Mouse (Mus musculus): ENCODE data around the gene Olfr955. TPM values are rescaled to one million over a fixed set of nuclear protein-coding genes. Genes with fewer than 3 reads are reported as not detected.
A peak's percentile ranks its signal among the peaks of the same experiment; 100 is the strongest.

Gene Olfr955
- not detected for total RNA-seq (2021)
- long read RNA-seq, experiment 1, result 0 reads
- long read RNA-seq, experiment 2, result 0 reads

DNA sequence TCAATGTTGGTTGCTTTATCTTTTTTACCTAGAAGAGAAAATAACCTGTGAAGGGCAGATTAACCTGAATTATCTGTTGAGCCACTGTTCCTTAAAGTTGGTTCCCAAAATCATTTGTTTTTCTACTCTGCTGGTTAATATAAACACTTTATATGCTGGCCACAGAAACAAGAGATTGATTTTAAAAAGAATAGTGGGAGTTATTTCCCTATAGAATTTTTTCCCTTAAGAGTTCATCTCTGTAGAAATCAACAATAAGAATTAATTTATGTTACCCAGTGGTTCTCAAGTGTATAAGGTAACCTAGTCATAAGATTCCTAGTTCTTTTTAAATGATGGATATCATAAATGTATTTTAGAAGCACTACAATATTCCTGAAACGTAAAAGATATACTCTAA, at the start of gene Olfr955:
TSS of gene Olfr955 (minus strand) at position 101 of the 400 bp plus-strand sequence.
- DNase-seq, result no peak

DNA sequence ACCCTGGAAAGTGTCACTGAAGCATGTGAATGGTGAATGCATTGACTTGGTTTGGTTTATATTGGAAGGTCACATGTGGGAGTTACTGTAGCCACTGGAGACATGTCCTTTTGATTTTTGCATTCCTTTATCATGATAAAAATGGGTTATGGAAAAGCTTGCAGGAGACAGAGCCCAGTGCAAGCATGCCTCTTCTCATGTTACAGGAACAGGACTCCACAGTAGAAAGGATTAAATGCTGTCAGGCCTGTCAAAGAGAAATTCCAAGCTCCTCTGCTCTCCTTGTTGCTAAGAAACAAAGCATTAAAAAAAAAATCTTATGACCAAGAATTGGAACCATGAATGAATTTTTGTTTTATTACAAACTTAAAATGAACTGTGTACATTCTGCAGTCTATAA, 46.9 kb upstream of the Olfr955 start:
- no peak for DNase-seq

DNA sequence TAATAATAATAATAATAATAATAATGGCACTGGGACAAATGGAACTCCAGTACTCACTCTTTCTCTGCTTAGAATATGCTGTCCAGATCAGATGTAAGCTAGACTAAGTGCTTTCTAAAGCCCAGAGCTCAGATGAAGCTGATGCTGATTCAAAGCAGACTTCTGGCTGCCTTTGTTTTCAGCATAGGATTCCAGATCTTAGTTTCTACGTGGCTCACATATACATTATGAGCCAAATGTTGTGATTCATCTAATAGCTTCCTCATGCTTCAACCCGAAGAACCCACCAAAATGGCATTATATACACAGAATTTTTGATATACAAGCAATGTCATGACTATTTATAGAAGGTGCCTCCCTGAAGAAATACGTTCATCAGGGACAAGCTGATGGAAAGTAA, 43.8 kb upstream of the Olfr955 start, which contains the start of gene Olfr957:
TSS of gene Olfr957 (minus strand) at position 279 of the 400 bp plus-strand sequence.
- DNase-seq, result no peak

DNA sequence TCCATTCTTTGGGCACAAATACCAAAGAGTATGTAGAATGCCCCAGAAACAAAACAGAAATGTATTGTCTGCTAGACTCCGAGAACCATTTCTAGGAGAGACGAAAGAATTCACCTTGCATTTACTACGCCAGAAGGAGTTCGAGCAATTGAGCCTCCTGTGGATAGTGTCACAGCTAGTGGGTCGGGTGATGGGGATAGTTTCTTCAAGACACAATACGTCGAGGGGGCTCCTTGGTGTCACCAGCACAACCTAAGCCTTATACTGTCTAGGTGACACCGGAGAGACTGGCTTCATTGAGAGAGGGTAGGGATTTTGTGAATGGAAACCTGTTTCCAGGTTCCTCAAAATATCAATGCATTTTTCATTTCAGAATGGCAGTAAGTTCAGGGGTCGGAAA, 37.7 kb upstream of the Olfr955 start:
- no peak for DNase-seq

DNA sequence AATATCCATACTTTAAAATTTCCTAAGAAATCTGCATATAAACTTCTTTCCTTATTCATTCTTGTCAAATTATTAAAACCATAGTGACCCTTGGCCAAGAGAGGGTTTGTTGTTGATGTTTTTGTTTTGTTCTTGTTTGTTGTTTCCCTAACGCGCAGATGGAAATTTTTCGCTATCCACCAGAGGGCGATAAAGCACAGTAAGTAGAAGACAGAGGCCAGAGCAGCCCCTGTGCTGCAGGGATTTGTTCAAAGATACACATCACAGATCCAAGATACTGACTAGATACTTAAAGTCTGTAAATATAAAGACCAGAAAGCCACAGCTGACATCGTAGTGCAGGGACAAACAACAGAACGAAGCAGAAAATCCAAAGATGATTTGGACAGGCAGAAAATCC, 37.3 kb upstream of the Olfr955 start:
- peak; percentile 20 to 60 for DNase-seq

DNA sequence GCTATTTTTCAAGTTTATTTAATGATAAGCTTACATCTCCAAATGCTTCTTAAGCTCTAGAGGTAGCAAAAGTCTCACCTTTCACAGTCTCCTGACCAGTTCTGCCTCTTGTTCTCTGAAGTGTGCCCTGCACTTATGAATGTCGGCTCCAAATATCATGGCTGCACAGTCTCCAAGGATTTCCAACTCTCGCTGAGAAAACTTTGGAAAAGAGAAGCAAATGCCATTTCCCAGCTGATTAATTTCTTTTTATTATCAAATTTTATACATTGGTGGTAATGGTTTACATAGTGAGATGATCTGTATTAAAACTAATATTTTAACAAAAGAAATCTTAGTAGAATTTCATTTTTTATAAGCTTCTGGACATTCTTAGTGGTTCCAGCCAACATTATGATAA, 22.2 kb upstream of the Olfr955 start, which contains the start of gene Olfr44:
TSS of gene Olfr44 (minus strand) at position 101 of the 400 bp plus-strand sequence.
- DNase-seq, result no peak

DNA sequence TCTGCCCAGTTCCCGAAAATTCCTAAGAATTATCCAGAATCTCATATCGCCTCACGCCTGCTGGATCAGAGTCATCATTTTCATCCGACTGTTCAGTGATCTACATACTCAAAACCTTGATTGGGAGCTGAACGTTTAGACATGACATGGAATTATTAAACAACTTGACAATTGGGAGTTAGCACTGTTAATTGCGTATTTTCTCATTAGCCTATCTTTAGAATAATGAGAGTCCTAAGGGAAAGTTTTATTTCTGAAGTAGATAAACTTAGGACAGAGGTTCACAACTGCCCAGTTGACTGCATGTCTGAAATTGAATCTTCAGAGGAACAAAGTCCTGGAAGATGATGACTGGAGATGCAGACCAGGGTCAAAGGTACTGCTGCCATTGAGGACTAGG, 15.3 kb downstream of the Olfr955 start, which contains the start of gene Olfr954:
TSS of gene Olfr954 (plus strand) at position 301 of the 400 bp plus-strand sequence.
- DNase-seq, result no peak

DNA sequence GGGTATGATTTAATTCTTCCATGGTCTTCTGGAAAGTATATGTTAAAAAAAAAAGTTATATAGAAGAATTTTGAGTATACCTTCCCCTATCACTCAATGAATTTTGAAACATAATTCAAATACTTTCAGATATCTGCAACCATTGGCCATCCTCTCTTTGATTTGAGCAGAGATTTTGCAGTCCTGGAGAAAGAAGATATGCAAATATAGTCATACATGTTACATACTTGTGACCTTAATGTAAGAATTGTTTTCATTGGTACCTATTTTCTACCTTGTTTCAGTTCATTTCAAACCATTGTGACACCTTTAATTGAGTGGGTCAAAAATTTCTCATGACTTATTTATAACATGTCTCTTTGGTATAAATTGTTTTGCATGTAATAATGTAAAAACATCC, 44.7 kb downstream of the Olfr955 start, which contains the start of gene Olfr952:
TSS of gene Olfr952 (minus strand) at position 101 of the 400 bp plus-strand sequence.
- DNase-seq, result no peak

Other genes with a start within 250 kb of the Olfr955 start
- not detected for gene Olfr1537, start 221.9 kb downstream of the Olfr955 start, total RNA-seq (2021)
- gene Olfr945, start 195.1 kb downstream of the Olfr955 start, total RNA-seq (2021), result not detected
- gene Olfr948, start 145.9 kb downstream of the Olfr955 start, total RNA-seq (2021), result not detected
- gene Olfr951, start 84.5 kb downstream of the Olfr955 start, total RNA-seq (2021), result not detected
- not detected for gene Olfr952, start 44.8 kb downstream of the Olfr955 start, total RNA-seq (2021)
- gene Olfr954, start 15.2 kb downstream of the Olfr955 start, total RNA-seq (2021), result not detected
- gene Olfr44, start 22.1 kb upstream of the Olfr955 start, total RNA-seq (2021), result not detected
- not detected for gene Olfr957, start 43.9 kb upstream of the Olfr955 start, total RNA-seq (2021)
- not detected for gene Olfr958, start 82.1 kb upstream of the Olfr955 start, total RNA-seq (2021)
- not detected for gene Olfr959, start 103.6 kb upstream of the Olfr955 start, total RNA-seq (2021)
- gene AW551984, start 132.5 kb upstream of the Olfr955 start, total RNA-seq (2021), result 1 to 10 TPM; 6.6 to 7.9 TPM
- gene Olfr148, start 138.7 kb upstream of the Olfr955 start, total RNA-seq (2021), result not detected
- not detected for gene Olfr960, start 149.4 kb upstream of the Olfr955 start, total RNA-seq (2021)
- gene Olfr961, start 173.1 kb upstream of the Olfr955 start, total RNA-seq (2021), result not detected
- not detected for gene Olfr963, start 195.3 kb upstream of the Olfr955 start, total RNA-seq (2021)
- gene Olfr149, start 235.2 kb upstream of the Olfr955 start, total RNA-seq (2021), result not detected
- gene Olfr965, start 239.4 kb upstream of the Olfr955 start, total RNA-seq (2021), result not detected